Mouse (Mus musculus): ENCODE measurements around the gene Bckdhb. TPM values are rescaled to one million over a fixed set of nuclear protein-coding genes. Genes with fewer than 3 reads are reported as not detected.

The Bckdhb gene
- total RNA-seq, 2 experiments from 2014 or later: 39.7 to 41.9 TPM

- intact Hi-C loops (cut with DNase I): no loop called here
- DNase-seq (ENCODE audit: extremely low spot score in 1 of 2, low spot score in 2 of 2): no peak
- Histone ChIP-seq H3K27ac (no peak overlapping the region), H3K4me3 (no peak overlapping the region)
- TF ChIP-seq CTCF (IDR thresholded peaks at IDR 0.05): no peak
Observed at GRCm38 (mm10) chr9:84090316-84091063, 165.5 kb downstream of the Bckdhb start.

- no peak for DNase-seq (ENCODE audit: extremely low spot score in 1 of 2, low spot score in 2 of 2)
- Histone ChIP-seq H3K27ac (no peak overlapping the region), H3K4me3 (no peak overlapping the region)
- intact Hi-C loops (cut with DNase I): no loop called here
- no peak for TF ChIP-seq CTCF (IDR thresholded peaks at IDR 0.05)
Observed at GRCm38 (mm10) chr9:84092994-84093393, 168.0 kb downstream of the Bckdhb start.

- intact Hi-C loops (cut with DNase I): no loop called here
- H3K27ac ChIP-seq: no peak overlapping the region
- DNase-seq (ENCODE audit: extremely low spot score in 1 of 2, low spot score in 2 of 2): no peak
- no peak for TF ChIP-seq CTCF (IDR thresholded peaks at IDR 0.05)
- H3K4me3 ChIP-seq: no peak overlapping the region
Observed at GRCm38 (mm10) chr9:84094111-84094510, 169.2 kb downstream of the Bckdhb start.

GRCm38 (mm10) chr9:84096484-84097015, 171.6 kb downstream of the Bckdhb start:
- TF ChIP-seq CTCF (IDR thresholded peaks at IDR 0.05): no peak

GRCm38 (mm10) chr9:84103344-84103743, 178.4 kb downstream of the Bckdhb start:
- no peak for DNase-seq (ENCODE audit: extremely low spot score in 1 of 2, low spot score in 2 of 2)
- H3K4me3 ChIP-seq: no peak overlapping the region
- no peak overlapping the region for H3K27ac ChIP-seq
- intact Hi-C loops (cut with DNase I): no loop called here
- no peak for TF ChIP-seq CTCF (IDR thresholded peaks at IDR 0.05)

More at GRCm38 (mm10) chr9:84096484-84097015, 171.6 kb downstream of the Bckdhb start:
- Histone ChIP-seq H3K4me3 (no peak overlapping the region), H3K27ac (no peak overlapping the region)
- intact Hi-C loops (cut with DNase I): no loop called here
- DNase-seq (ENCODE audit: extremely low spot score in 1 of 2, low spot score in 2 of 2): no peak

- intact Hi-C loops (cut with DNase I): no loop called here
- Histone ChIP-seq H3K4me3 (no peak overlapping the region), H3K27ac (no peak overlapping the region)
- TF ChIP-seq CTCF (IDR thresholded peaks at IDR 0.05): no peak
- no peak for DNase-seq (ENCODE audit: extremely low spot score in 1 of 2, low spot score in 2 of 2)
Observed at GRCm38 (mm10) chr9:84106438-84106837, 181.5 kb downstream of the Bckdhb start.

- TF ChIP-seq CTCF (IDR thresholded peaks at IDR 0.05): no peak
- intact Hi-C loops (cut with DNase I): no loop called here
- Histone ChIP-seq H3K4me3 (peak overlapping the region; percentile 36), H3K27ac (peak overlapping the region; percentile 47)
- peak in 1 of 2 experiments; percentile 29 for DNase-seq (ENCODE audit: extremely low spot score in 1 of 2, low spot score in 2 of 2)
Observed at GRCm38 (mm10) chr9:84107045-84107813, 182.3 kb downstream of the Bckdhb start.

- H3K4me3 ChIP-seq: no peak overlapping the region
- no peak for TF ChIP-seq CTCF (IDR thresholded peaks at IDR 0.05)
- H3K27ac ChIP-seq: peak overlapping the region; percentile 36; the same call in 1 of the 2 replicates
- no peak for DNase-seq (ENCODE audit: extremely low spot score in 1 of 2, low spot score in 2 of 2)
- intact Hi-C loops (cut with DNase I): no loop called here
Observed at GRCm38 (mm10) chr9:84108534-84108933, 183.6 kb downstream of the Bckdhb start.

GRCm38 (mm10) chr9:84109777-84110478, 185.0 kb downstream of the Bckdhb start:
- H3K27ac ChIP-seq: peak overlapping the region; percentile 85
- no peak for TF ChIP-seq CTCF (IDR thresholded peaks at IDR 0.05)
- peak in 1 of 2 experiments; percentile 33 for DNase-seq (ENCODE audit: extremely low spot score in 1 of 2, low spot score in 2 of 2)

GRCm38 (mm10) chr9:84110616-84111015, 185.7 kb downstream of the Bckdhb start:
- peak overlapping the region; percentile 8; the same call in 1 of the 2 replicates for H3K4me3 ChIP-seq
- TF ChIP-seq CTCF (IDR thresholded peaks at IDR 0.05): no peak
- H3K27ac ChIP-seq: peak overlapping the region; percentile 85
- DNase-seq (ENCODE audit: extremely low spot score in 1 of 2, low spot score in 2 of 2): peak in 1 of 2 experiments; percentile 50
- intact Hi-C loops (cut with DNase I): loop anchor here (5.0 to 10.0 kb wide), 3 partner anchors 87 to 1574 kb away; no protein-coding TSS in a partner anchor

More at GRCm38 (mm10) chr9:84109777-84110478, 185.0 kb downstream of the Bckdhb start:
- no peak overlapping the region for H3K4me3 ChIP-seq
- intact Hi-C loops (cut with DNase I): loop anchor here (5.0 to 10.0 kb wide), 3 partner anchors 87 to 1575 kb away; no protein-coding TSS in a partner anchor

- DNase-seq (ENCODE audit: extremely low spot score in 1 of 2, low spot score in 2 of 2): no peak
- Histone ChIP-seq H3K4me3 (no peak overlapping the region), H3K27ac (peak overlapping the region; percentile 24; the same call in 1 of the 2 replicates)
- intact Hi-C loops (cut with DNase I): loop anchor here (5.0 to 10.0 kb wide), 3 partner anchors 85 to 1572 kb away; no protein-coding TSS in a partner anchor
- no peak for TF ChIP-seq CTCF (IDR thresholded peaks at IDR 0.05)
Observed at GRCm38 (mm10) chr9:84112319-84112718, 187.4 kb downstream of the Bckdhb start.

Measured in left cerebral cortex, adult 2 months (tissue).